Mouse (Mus musculus) testis, postnatal 14 days (tissue): ENCODE data around the gene Sema4g.

Source experiments
- DNase-seq: peaks from one replicate; pipeline ENCODE4 v3.0.0; 2021; ENCODE audit warnings: low spot score

Sema4g gene

GRCm38 (mm10) chr19:44988831-44989566 lies at the start of gene Sema4g:
Gene Sema4g, plus strand, starts transcription at chr19:44989101.
- peak; percentile 29 for DNase-seq

- no peak for DNase-seq
Measured at GRCm38 (mm10) chr19:44959633-44960032, 29.3 kb upstream of the Sema4g start.

GRCm38 (mm10) chr19:44965978-44966377 lies 22.9 kb upstream of the Sema4g start:
- DNase-seq: no peak

- DNase-seq: no peak
Measured at GRCm38 (mm10) chr19:44968329-44968728, 20.6 kb upstream of the Sema4g start.

- DNase-seq: no peak
Measured at GRCm38 (mm10) chr19:44976636-44977035, 12.3 kb upstream of the Sema4g start.

GRCm38 (mm10) chr19:44977148-44977547 lies 11.8 kb upstream of the Sema4g start:
- no peak for DNase-seq

- DNase-seq: no peak
Measured at GRCm38 (mm10) chr19:44980787-44981186, 8.1 kb upstream of the Sema4g start.

- no peak for DNase-seq
Measured at GRCm38 (mm10) chr19:44982477-44983115, 6.3 kb upstream of the Sema4g start.

- no peak for DNase-seq
Measured at GRCm38 (mm10) chr19:44983366-44983765, 5.5 kb upstream of the Sema4g start.

GRCm38 (mm10) chr19:44984420-44984819 lies 4.5 kb upstream of the Sema4g start:
- no peak for DNase-seq

- DNase-seq: no peak
Measured at GRCm38 (mm10) chr19:44985159-44985988, 3.5 kb upstream of the Sema4g start.

GRCm38 (mm10) chr19:44987004-44987403 lies 1.9 kb upstream of the Sema4g start:
- DNase-seq: no peak

- DNase-seq: no peak
Measured at GRCm38 (mm10) chr19:44987851-44988250, 1.1 kb upstream of the Sema4g start.

- no peak for DNase-seq
Measured at GRCm38 (mm10) chr19:44988321-44988720, 580 bp upstream of the Sema4g start.

- DNase-seq: peak; percentile 13
Measured at GRCm38 (mm10) chr19:44989567-44990495, 930 bp downstream of the Sema4g start.

- no peak for DNase-seq
Measured at GRCm38 (mm10) chr19:44991031-44991430, 2.1 kb downstream of the Sema4g start.

GRCm38 (mm10) chr19:44992246-44992645 lies 3.3 kb downstream of the Sema4g start:
- no peak for DNase-seq

GRCm38 (mm10) chr19:44992712-44993111 lies 3.8 kb downstream of the Sema4g start:
- no peak for DNase-seq

GRCm38 (mm10) chr19:44997786-44998185 lies 8.9 kb downstream of the Sema4g start:
- no peak for DNase-seq

- DNase-seq: no peak
Measured at GRCm38 (mm10) chr19:44999647-45000046, 10.7 kb downstream of the Sema4g start.

GRCm38 (mm10) chr19:45002301-45002700 lies 13.4 kb downstream of the Sema4g start:
- DNase-seq: no peak
